Mouse (Mus musculus): ENCODE measurements around the gene Gm49416. TPM values are rescaled to one million over a fixed set of nuclear protein-coding genes. Genes with fewer than 3 reads are reported as not detected.
A peak's percentile ranks its signal among the peaks of the same experiment; 100 is the strongest.

Gm49416 gene
- 0.61 TPM for polyA plus RNA-seq (2012; fragmentation: generic; extraction: Trizol)
- long read RNA-seq, experiment 1, partial matches to known transcripts: 0 of 1 reads
- long read RNA-seq, experiment 1, other reads (novel, unspliced or antisense): 1 of 1 reads
- long read RNA-seq, experiment 2, partial matches to known transcripts: 0 of 3 reads
- long read RNA-seq, experiment 2, other reads (novel, unspliced or antisense): 3 of 3 reads

DNA sequence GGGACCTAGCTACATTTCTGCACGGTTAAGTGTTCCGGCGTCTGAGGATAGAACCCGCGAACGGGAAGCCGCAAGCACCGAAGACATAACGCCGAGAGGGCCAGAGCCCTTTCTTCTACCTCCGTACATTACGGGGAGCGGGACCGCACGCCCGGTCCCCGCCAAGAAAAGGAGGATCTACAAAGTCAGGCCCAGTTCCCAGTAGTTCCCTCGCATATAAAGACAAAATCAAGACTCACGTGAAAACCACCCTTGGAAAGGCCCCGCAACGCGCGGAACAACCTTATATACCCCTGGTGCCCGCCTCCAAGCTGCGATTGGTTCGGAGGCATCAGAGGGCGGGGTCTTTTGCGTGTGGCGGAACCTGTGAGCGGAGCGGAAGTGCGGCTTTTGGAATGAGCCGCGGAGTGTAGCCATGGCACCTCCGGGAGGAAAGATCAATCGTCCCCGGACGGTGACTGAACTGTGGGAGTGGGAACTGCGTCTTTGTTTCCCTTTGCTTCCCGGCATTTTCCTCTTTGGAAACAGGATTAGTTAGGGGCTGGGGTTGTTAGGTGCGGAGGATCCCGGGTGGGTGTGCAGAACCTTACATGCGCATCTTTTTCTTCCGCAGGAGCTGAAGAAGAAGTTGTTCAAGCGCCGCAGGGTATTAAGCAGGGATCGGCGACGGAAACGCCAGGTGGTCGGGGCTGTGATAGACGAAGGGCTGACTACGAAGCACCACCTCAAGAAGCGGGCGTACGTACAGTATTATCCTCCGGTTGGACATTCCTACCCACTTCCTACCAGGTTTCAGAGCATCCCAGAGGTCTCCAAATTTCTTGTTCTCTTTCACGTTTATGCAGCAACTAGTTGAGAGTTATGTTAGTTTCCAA lies at the start of gene Gm49416, which contains the start of gene 1810009A15Rik:
Gene Gm49416 (plus strand): TSS at position 416 of the 875 bp plus-strand sequence.
Gene 1810009A15Rik (plus strand): TSS at position 343 of the 875 bp plus-strand sequence.
- Histone ChIP-seq H3K27me3 (ENCODE audit: control insufficient read depth, insufficient read depth, insufficient read length) (no peaks in the 10 kb centered on the region), H3K4me3 (ENCODE audit: insufficient read depth, poor library complexity, severe bottlenecking) (peak within 1 kb of the TSS; percentile 76), H3K36me3 (ENCODE audit: control insufficient read depth, insufficient read depth) (peaks cover 28% of the 10 kb centered on the region), H3K79me2 (ENCODE audit: control insufficient read depth, insufficient read depth) (peaks cover 54% of the 10 kb centered on the region), H3ac (ENCODE audit: control insufficient read depth, insufficient read length, low read depth) (peak within 1 kb of the TSS; percentile 99), H3K79me3 (ENCODE audit: low read depth) (peaks cover 25% of the 10 kb centered on the region)
- peak; percentile 87 for TF ChIP-seq MAX (IDR thresholded peaks at IDR 0.05)
- no peak for TF ChIP-seq USF1 (IDR thresholded peaks at IDR 0.05; ENCODE audit: low read depth)
- no peak for TF ChIP-seq FOSL1 (IDR thresholded peaks at IDR 0.05; ENCODE audit: insufficient read depth, low read length, poor library complexity, severe bottlenecking)
- no peak for TF ChIP-seq MYOG (IDR thresholded peaks at IDR 0.05; ENCODE audit: control insufficient read depth, extremely low read depth, insufficient read length)
- no peak for TF ChIP-seq CTCF (IDR thresholded peaks at IDR 0.05; ENCODE audit: control insufficient read depth, insufficient read depth, insufficient read length)
- TF ChIP-seq CEBPB (IDR thresholded peaks at IDR 0.05; ENCODE audit: low read depth): no peak

DNA sequence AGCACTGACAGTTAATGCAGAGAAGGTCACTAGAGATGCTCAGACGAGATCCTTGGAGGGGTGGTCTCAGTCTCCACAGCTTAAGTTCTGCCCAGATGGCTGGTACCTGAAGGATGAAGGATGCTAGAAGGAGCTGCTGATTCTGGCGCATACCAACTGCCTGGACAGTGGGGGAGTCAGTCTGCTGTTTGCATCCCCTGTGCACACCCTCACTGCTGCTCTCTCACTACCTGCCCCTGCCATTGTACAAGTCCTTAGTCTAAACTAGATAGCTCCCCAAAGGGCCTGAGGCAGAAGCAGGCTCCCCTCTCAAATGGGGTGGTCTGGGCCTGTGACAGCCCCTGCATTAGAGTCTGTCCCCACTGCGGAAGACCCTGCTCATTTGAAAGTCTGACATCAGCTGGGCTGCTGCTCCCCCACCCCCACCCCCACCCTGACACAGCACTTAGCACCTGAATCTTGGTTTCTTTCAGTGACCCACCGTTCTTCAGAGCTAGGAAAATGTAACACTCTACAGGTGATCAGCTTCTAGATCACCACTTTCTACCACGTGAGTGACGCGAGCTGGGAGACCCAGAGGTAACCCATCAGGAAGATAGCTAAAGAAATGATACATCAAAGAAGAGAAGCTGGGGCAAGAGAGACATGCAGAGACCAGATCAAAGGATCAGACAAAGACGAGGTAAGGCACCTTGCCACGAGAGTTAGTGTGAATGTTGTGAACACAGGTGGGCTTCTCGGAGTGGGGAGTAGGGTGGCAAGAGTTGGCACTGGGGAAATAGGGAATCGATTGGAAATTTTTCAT lies 49.4 kb upstream of the Gm49416 start, which contains the start of gene Gng3:
Gene Gng3 (minus strand): TSS at position 92 of the 805 bp plus-strand sequence.
- Histone ChIP-seq H3K27me3 (ENCODE audit: control insufficient read depth, insufficient read depth, insufficient read length) (no peaks in the 10 kb centered on the region), H3ac (ENCODE audit: control insufficient read depth, insufficient read length, low read depth) (no peak within 1 kb of the TSS), H3K4me3 (ENCODE audit: insufficient read depth, poor library complexity, severe bottlenecking) (no peak within 1 kb of the TSS), H3K79me3 (ENCODE audit: low read depth) (no peaks in the 10 kb centered on the region), H3K36me3 (ENCODE audit: control insufficient read depth, insufficient read depth) (peaks cover 63% of the 10 kb centered on the region), H3K79me2 (ENCODE audit: control insufficient read depth, insufficient read depth) (no peaks in the 10 kb centered on the region)
- TF ChIP-seq USF1 (IDR thresholded peaks at IDR 0.05; ENCODE audit: low read depth) (no peak), MAX (IDR thresholded peaks at IDR 0.05) (no peak), CEBPB (IDR thresholded peaks at IDR 0.05; ENCODE audit: low read depth) (no peak), MYOG (IDR thresholded peaks at IDR 0.05; ENCODE audit: control insufficient read depth, extremely low read depth, insufficient read length) (no peak), MYOD1 (IDR thresholded peaks at IDR 0.05; ENCODE audit: control insufficient read depth, insufficient read length, low read depth) (no peak), FOSL1 (IDR thresholded peaks at IDR 0.05; ENCODE audit: insufficient read depth, low read length, poor library complexity, severe bottlenecking) (no peak), CTCF (IDR thresholded peaks at IDR 0.05; ENCODE audit: control insufficient read depth, insufficient read depth, insufficient read length) (no peak)

DNA sequence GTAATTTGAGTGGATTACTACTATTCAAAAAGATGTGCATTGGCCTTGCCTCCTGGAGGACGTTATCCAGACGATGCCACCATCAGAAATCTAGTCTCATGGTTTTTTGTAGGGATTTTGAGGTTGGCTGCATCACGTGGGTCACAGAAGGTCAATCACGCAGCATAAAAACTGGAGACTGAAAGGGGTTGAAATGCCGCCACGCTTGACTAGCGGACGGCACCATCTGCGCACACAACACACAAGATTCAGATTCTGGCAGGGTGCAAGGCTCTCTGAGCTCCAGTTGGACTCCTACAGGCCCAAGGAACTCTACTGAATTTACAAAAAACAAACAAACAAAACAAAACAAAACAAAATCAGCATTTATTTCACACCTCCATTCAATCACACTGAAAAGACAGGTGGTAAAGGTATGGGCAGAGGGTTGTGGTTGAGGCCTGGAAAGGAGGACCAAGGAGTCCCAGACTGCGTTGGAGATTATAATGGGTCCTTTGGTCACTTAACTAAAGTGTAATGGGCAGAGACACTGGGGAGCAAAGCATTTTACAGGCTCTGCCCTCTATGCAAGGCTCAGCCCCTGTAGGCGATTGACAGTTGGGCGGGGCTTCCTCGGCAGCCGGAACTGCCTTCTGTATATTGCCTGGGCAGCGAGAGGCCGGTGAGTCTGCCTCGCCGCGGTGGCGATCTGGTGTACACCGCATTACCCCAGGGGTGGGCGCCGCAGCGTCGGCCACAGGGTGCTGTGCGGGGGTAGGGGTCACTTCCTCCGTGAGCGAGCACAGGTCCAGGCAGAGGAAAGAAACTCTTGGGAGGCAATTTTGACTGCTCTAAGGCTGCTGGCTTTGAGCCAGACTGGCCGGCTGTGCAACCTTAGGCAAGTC lies 48.6 kb upstream of the Gm49416 start:
- no peak overlapping the region for H3K4me3 ChIP-seq (ENCODE audit: insufficient read depth, poor library complexity, severe bottlenecking)
- no peaks in the 10 kb centered on the region for H3K27me3 ChIP-seq (ENCODE audit: control insufficient read depth, insufficient read depth, insufficient read length)
- no peak overlapping the region for H3ac ChIP-seq (ENCODE audit: control insufficient read depth, insufficient read length, low read depth)
- H3K79me2 ChIP-seq (ENCODE audit: control insufficient read depth, insufficient read depth): no peaks in the 10 kb centered on the region
- TF ChIP-seq FOSL1 (IDR thresholded peaks at IDR 0.05; ENCODE audit: insufficient read depth, low read length, poor library complexity, severe bottlenecking): no peak
- TF ChIP-seq USF1 (IDR thresholded peaks at IDR 0.05; ENCODE audit: low read depth): no peak
- TF ChIP-seq CEBPB (IDR thresholded peaks at IDR 0.05; ENCODE audit: low read depth): no peak
- no peak for TF ChIP-seq MYOD1 (IDR thresholded peaks at IDR 0.05; ENCODE audit: control insufficient read depth, insufficient read length, low read depth)
- TF ChIP-seq CTCF (IDR thresholded peaks at IDR 0.05; ENCODE audit: control insufficient read depth, insufficient read depth, insufficient read length): no peak
- no peak for TF ChIP-seq MYOG (IDR thresholded peaks at IDR 0.05; ENCODE audit: control insufficient read depth, extremely low read depth, insufficient read length)
- no peak for TF ChIP-seq MAX (IDR thresholded peaks at IDR 0.05)
- no peaks in the 10 kb centered on the region for H3K79me3 ChIP-seq (ENCODE audit: low read depth)
- H3K36me3 ChIP-seq (ENCODE audit: control insufficient read depth, insufficient read depth): peaks cover 58% of the 10 kb centered on the region

DNA sequence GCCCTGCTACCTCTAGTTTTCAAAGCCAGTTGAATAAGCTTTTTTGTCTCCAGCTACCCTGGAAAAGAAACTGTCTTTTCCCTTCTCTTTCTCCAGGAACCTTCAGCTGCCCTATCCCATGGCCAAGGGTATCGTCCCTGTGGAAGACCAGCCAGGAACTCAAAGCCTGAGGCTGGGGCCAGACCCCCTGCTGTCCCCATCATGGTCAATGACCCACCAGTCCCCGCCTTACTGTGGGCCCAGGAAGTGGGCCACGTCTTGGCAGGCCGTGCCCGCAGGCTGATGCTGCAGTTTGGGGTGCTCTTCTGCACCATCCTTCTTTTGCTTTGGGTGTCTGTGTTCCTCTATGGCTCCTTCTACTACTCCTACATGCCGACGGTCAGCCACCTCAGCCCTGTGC lies 47.7 kb upstream of the Gm49416 start:
- Histone ChIP-seq H3K79me3 (ENCODE audit: low read depth) (no peaks in the 10 kb centered on the region), H3K4me3 (ENCODE audit: insufficient read depth, poor library complexity, severe bottlenecking) (no peak overlapping the region), H3ac (ENCODE audit: control insufficient read depth, insufficient read length, low read depth) (no peak overlapping the region), H3K36me3 (ENCODE audit: control insufficient read depth, insufficient read depth) (peaks cover 58% of the 10 kb centered on the region), H3K27me3 (ENCODE audit: control insufficient read depth, insufficient read depth, insufficient read length) (no peaks in the 10 kb centered on the region), H3K79me2 (ENCODE audit: control insufficient read depth, insufficient read depth) (no peaks in the 10 kb centered on the region)
- TF ChIP-seq USF1 (IDR thresholded peaks at IDR 0.05; ENCODE audit: low read depth) (no peak), FOSL1 (IDR thresholded peaks at IDR 0.05; ENCODE audit: insufficient read depth, low read length, poor library complexity, severe bottlenecking) (no peak)

DNA sequence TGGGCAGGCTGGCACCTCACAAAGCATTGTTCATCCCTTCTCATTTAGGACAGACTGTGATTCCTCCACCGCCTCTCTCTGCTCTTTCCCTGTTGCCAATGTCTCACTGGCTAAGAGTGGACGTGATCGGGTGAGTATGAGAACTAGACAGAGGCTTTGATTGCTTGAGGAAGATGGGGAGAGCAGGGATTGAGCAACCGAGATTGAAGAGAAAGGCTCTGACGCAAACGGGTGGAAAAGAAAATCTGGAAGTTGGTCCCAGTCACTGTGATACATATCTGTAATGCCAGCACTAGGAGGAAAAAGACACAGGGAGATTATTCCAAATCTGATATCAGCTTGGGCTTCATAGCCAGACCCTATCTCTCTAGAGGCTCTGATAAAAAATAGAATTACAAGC lies 45.8 kb upstream of the Gm49416 start:
- Histone ChIP-seq H3K36me3 (ENCODE audit: control insufficient read depth, insufficient read depth) (peaks cover 66% of the 10 kb centered on the region), H3K27me3 (ENCODE audit: control insufficient read depth, insufficient read depth, insufficient read length) (no peaks in the 10 kb centered on the region), H3K79me3 (ENCODE audit: low read depth) (no peaks in the 10 kb centered on the region), H3ac (ENCODE audit: control insufficient read depth, insufficient read length, low read depth) (no peak overlapping the region), H3K79me2 (ENCODE audit: control insufficient read depth, insufficient read depth) (no peaks in the 10 kb centered on the region), H3K4me3 (ENCODE audit: insufficient read depth, poor library complexity, severe bottlenecking) (no peak overlapping the region)
- TF ChIP-seq MYOG (IDR thresholded peaks at IDR 0.05; ENCODE audit: control insufficient read depth, extremely low read depth, insufficient read length) (no peak), FOSL1 (IDR thresholded peaks at IDR 0.05; ENCODE audit: insufficient read depth, low read length, poor library complexity, severe bottlenecking) (no peak), CEBPB (IDR thresholded peaks at IDR 0.05; ENCODE audit: low read depth) (no peak), MYOD1 (IDR thresholded peaks at IDR 0.05; ENCODE audit: control insufficient read depth, insufficient read length, low read depth) (no peak), MAX (IDR thresholded peaks at IDR 0.05) (no peak), USF1 (IDR thresholded peaks at IDR 0.05; ENCODE audit: low read depth) (no peak), CTCF (IDR thresholded peaks at IDR 0.05; ENCODE audit: control insufficient read depth, insufficient read depth, insufficient read length) (no peak)

Data from C2C12 (cell line).